Mouse (Mus musculus): ENCODE results near the gene Catsper4.

Catsper4 gene

GRCm38 (mm10) chr4:134186268-134186667 is 40.9 kb downstream of the Catsper4 start:
- no peak for DNase-seq (ENCODE audit: extremely low read depth, low read depth, low spot score)

- no peak for DNase-seq (ENCODE audit: extremely low read depth, low read depth, low spot score)
These were observed 41.6 kb downstream of the Catsper4 start for GRCm38 (mm10) chr4:134185569-134185968.

GRCm38 (mm10) chr4:134183711-134184110 is 43.5 kb downstream of the Catsper4 start:
- no peak for DNase-seq (ENCODE audit: extremely low read depth, low read depth, low spot score)

GRCm38 (mm10) chr4:134181825-134182224 is 45.4 kb downstream of the Catsper4 start:
- DNase-seq (ENCODE audit: extremely low read depth, low read depth, low spot score), result no peak

- no peak for DNase-seq (ENCODE audit: extremely low read depth, low read depth, low spot score)
These were observed 46.1 kb downstream of the Catsper4 start for GRCm38 (mm10) chr4:134181112-134181511.

GRCm38 (mm10) chr4:134172391-134172790 is 54.8 kb downstream of the Catsper4 start:
- DNase-seq (ENCODE audit: extremely low read depth, low read depth, low spot score), result no peak

DNA sequence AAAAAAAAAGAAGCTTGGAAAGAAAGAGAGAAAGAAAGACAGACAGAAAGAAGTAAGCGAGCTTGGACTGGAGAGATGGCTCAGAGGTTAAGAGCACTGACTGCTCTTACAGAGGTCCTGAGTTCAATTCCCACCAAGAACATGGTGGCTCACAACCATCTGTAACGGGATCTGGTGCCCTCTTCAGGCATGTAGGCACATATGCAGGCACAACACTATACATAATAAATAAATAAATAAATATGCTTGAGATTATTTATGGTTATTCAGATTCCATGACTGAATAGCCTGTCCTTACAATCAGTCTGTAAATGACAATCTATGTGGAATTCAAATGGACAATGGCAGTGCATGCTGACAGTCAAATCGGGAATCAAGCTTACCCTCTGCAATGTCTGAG is 60.3 kb downstream of the Catsper4 start:
- no peak for DNase-seq (ENCODE audit: extremely low read depth, low read depth, low spot score)

DNA sequence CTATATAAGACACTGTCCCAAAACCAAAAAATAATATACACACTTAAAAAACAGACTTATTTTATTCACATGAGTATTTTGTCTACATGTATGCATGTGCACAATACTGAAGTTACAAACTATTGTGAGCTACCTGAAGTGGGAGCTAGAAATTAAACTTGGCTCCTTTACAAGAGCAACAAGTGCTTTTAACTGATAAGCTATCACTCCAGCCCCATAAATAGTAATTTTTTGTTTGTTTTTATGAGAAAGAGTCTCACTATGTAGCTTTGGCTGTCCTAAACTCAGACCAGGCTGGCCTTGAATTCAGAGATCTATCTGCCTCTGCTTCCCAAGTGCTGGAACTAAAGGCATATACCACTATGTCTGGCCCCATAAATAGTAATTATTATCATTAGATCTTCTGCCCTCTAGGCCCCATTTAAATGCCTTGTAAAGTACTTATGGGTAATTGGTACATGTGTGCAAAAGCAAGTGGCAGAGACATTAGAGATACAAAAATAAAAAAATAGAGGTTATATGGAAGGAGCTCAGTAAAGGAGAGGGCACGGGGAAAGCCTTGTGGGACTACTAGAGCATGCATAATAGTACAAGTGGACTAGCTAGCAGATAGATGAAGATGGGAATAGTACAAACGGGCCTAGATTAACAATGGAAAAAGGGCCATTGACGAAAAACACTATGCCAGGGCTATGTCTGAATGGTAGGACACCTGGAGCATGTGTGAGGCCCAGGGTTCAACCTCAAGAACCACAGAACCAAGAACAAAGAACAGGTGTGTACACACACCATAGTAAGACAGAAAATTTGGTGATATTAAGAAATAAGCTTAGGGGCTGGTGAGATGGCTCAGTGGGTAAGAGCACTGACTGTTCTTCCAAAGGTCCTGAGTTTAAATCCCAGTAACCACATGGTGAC is 61.4 kb downstream of the Catsper4 start:
- no peak for DNase-seq (ENCODE audit: extremely low read depth, low read depth, low spot score)

DNA sequence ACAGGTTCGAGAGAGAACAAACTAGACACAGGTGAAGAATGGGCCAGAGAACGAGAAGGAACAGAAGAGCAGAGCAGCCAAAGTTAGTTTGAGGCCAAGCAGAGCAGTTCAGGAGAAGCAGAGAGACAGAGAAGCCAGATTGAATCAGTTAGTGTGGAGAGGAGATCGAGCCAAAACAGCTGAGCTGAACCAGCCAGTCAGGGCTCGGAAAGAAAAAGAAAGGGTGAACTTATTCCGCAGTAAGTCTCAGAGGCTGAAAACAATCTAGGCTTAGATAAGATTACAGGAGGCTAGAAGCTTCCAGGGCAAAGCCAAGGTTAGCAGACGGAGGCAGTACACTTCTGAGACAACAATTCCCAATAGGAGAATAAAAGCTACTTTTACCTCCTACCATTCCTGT is 62.2 kb downstream of the Catsper4 start:
- no peak for DNase-seq (ENCODE audit: extremely low read depth, low read depth, low spot score)

- DNase-seq (ENCODE audit: extremely low read depth, low read depth, low spot score), result no peak
These were observed 62.6 kb downstream of the Catsper4 start for GRCm38 (mm10) chr4:134164591-134164990.

Data from fat pad, adult 2 months (tissue).